Mouse (Mus musculus) large intestine, adult 2 months (tissue): ENCODE data around the gene Tra2b. TPM values are rescaled to one million over a fixed set of nuclear protein-coding genes. Genes with fewer than 3 reads are reported as not detected.
"Not testable (repeated sequence)": the region's sequence is repeated elsewhere in the genome, so short reads cannot be mapped to it uniquely, and the experiment has no call there.

Source experiments
- DNase-seq: peaks from one replicate; pipeline ENCODE4 v3.0.0-alpha.2; 2012; ENCODE audit warnings: low read depth, low spot score
- WGBS: fragments of 180-500 bp; shearing (Covaris S2); methylation state at CpG from one replicate; pipeline ENCODE4 v1.1.7; 2018; 5-methylcytosine and 5-hydroxymethylcytosine counted together
- polyA plus RNA-seq: library from polyadenylated mRNA; depleted of rRNA; stranded (reverse); fragments of >200 nt; gene quantifications from 2 replicates; pipeline ENCODE4 v1.2.3, GENCODE M21; 2012; rRNA removed

Gene Tra2b
- 38.3 and 40.6 TPM in 2 replicates for polyA plus RNA-seq

DNA sequence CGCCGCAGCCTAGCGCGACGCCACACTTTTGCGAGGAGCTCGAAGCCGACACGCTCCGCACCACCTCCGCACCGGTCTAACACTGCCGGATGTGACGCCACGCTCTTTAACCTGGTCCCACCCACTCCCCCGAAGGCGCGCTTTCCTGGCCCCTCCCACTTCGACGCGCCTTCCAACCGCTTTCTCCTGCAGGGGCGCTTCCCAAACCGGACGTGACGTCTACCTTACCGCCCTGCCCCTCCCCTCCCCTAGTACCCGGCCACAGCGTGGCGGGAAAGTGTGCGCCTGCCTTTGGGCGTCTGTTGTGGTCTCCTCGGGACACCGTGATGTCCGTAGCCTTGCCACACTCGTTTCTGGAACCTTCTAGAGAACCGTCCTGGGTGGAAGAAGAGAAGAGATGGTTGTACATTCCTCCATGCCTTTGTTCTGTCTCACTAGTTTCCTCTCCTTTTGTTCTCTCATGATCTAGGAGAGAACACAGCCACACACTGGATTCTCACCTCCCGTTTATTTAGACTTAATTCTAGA is at the start of gene Tra2b:
TSS of gene Tra2b (minus strand) at position 157 of the 528 bp plus-strand sequence.
- under 1% methylated on average over 38 of the region's 38 CpGs for WGBS
- peak; percentile 90 for DNase-seq

DNA sequence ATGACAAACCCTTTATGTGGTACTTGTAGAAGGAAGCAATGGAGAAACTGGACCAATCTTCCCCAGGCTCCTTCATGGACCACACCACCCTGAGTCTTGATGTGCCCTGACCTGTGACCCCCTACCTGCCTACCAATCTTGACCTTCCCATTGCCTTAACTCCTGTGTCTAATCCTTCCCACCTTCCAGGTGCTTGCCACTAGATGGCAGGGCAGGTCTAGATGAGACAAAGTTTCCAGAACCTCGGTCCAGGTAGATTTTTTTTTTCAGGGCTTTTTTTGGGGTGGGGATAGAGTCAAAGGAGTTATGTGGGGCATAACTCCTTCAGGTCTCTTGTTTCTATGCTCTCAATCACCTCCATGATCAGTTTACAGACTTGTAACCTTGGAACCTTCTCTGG is 44.8 kb upstream of the Tra2b start:
- 9% methylated on average over 1 of the region's 1 CpGs for WGBS
- DNase-seq: no peak

DNA sequence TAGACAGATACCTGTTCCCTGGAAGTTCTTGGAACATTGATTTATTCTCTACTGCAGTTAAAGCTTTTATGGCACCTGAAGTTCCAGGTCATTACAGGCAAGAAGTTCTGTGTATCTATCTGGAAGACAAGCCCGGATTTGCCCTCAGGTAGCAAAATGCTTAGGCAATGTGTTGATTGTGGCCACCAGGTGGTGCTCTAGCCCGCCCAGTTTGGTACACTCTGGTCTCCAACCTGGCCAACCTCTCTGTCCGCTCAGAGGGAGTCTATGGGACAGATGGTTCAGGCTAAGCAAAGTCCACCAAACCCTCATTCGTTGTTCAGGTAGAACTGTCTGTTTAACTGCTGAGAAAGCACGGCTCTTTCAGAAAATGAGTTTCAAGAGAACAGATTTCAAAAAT is 36.8 kb upstream of the Tra2b start:
- DNase-seq: peak; percentile 33
- 8% methylated on average over 5 of the region's 5 CpGs for WGBS

DNA sequence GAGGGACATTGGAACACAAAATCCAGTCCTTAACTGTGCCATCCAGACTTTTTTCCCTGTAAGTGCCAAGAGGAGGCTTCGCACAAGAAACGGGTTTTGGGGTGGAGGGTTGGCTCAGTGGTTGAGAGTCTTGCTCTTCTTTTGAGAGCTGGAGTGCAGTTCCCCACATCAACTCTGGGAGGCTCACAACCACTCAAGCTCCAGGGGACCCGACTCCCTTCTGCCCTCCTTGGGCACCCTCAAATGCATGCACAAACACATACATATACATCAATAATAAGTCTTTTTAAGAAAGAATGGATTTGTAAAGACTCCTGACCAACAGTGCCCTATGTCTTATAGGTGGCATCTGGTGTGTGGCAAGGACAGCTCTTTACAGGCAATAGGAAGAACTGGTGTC is 35.6 kb upstream of the Tra2b start:
- WGBS: 61% methylated on average over 3 of the region's 3 CpGs
- no peak for DNase-seq

DNA sequence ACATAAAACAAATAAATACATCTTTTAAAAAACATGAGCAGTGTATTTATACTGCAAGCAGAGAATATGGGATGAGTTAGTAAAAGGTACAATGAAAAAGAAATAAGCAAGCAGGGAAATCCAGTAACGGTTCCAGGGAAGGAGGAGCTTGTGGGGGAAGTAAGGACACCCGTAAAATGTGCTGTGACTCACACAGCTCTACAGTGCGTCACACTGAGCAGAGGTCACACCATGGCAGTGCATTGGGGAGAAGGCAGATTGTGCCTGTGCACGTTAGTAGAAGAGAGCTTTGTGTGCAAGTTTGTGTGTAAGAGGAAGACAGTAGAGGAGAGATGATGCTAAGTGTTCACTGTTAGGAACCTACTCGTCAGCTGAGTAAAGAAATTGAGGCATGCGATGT is 31.1 kb upstream of the Tra2b start:
- DNase-seq: no peak
- WGBS: 35% methylated on average over 6 of the region's 6 CpGs

DNA sequence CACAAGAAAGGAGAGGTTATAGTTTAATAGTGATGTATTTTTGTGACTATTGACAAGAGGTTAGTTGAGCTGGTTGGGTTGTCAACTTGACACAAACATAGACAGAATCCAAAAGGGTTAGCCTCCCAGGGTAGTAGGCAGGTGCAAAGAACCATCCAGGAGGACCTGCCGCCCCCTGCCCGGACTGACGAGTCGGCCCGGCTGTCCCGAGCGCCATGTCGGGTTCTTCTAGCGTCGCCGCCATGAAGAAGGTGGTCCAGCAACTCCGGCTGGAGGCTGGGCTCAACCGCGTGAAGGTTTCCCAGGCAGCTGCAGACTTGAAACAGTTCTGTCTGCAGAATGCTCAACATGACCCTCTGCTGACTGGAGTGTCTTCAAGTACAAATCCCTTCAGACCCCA is 29.0 kb upstream of the Tra2b start:
- WGBS: 97% methylated on average over 14 of the region's 14 CpGs
- DNase-seq: not testable (repeated sequence)

DNA sequence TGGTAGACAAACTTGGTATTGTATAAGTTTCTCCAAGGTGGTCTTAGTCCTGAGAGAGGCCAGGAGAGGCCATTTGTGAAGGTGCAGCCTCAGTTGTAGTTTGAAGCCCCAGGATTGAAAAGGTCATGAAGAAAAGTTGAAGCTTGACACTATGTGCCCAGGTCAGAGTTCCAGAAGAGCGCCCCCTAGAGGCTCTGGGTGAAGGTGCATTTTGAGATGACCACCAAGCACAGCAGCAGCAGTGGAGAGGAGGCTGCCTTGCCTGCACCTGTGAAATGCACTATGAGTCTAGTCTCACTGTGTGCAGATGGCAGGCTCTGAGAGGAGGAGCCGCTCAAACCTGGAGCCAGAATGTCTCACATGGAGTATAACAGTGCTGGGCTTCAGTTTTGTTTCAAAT is 27.8 kb upstream of the Tra2b start:
- DNase-seq: no peak
- WGBS: 54% methylated on average over 2 of the region's 2 CpGs

DNA sequence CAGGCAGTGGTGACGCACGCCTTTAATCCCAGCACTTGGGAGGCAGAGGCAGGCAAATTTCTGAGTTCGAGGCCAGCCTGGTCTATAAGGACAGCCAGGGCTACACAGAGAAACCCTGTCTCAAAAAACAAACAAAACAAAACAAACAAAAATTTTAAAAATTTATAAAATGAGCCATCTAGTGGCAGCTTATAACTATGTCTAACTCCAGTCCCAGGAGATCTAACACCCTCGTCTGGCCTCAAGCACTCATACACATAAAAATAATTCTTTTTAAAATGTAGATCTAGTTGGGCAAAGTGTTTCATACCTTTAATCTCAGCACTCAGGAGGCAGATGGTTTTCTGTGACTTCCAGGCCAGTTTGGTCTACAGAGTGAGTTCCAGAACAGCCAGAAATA is 26.6 kb upstream of the Tra2b start:
- 86% methylated on average over 4 of the region's 4 CpGs for WGBS
- DNase-seq: no peak

DNA sequence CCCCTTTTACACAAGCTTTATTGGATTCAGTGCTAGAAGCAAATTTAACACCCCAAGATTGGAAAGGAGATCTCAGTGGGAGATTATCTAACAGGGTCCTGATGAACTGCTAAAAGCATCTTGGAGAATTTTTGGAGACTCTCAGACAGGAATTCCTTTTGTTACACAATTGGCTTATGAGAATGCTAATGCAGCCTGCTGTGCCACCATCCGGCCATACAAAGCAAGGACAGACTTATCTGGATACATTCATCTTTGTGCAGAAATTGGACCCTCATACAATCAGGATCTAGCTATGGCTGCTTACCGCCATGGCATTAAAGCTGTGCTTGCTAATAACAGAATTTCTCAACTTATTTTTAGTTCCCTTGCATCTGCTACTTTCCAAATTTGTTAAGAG is 23.8 kb upstream of the Tra2b start:
- no peak for DNase-seq

DNA sequence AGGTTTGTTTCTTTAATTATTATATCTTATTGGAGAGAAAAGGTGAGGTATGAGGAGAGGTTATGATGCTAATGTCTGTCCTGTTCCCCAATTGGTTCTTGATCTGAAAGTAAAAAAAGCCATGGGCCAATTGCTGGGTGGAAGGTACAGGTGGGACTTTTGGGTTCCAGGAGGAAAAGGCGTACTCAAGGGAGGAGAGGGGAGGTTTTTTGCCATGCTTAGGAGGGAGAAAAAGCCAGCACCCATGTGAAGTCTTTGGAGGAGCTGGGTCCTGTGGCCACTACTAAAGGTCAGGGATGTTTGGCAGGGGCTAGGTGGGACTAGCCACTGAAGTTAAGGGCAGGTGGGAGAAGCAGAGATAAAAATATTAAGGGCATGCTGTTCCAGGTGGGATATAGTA is 21.2 kb upstream of the Tra2b start:
- no peak for DNase-seq
- WGBS: 82% methylated on average over 1 of the region's 1 CpGs

More for the DNA sequence above, 23.8 kb upstream of the Tra2b start:
- 74% methylated on average over 2 of the region's 2 CpGs for WGBS

DNA sequence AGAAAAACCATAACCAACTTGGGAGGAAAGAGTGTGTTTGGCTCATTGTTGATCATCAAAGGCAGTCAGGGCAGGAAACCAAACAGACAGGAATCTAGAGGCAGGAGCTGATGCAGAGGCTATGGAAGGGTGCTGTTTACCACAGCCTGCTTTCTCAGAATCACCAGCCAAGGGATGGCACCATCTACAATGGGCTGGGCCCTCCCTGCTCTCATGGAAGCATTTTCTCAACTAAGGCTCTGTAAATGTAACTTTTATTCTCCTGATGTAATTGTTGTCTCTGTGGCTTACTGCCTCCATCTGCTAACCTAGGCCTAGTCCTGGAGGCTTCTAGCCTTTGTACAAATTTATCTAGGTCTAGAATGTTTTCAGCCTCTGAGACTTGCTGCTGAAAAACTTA is 10.7 kb upstream of the Tra2b start:
- no peak for DNase-seq

DNA sequence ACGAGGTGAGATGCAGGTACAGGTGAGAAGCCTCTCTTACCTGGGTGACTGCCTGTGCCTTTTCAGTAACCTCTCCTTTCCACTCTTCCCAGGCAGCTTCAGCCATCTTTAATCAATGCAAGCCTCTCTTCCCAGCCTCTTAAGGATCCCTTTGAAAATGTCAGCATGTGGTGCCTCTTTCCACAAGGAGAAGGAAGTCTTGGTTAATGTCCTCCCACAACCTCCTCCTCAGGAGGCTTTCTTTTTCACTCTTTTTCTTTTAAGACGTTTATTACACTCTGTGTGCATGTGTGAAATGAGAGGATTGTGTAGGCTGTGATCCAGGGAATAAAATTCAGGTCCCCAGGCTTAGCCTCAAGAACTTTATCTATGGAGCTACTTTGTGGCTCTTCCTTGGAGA is 9.3 kb upstream of the Tra2b start:
- WGBS: 59% methylated on average over 2 of the region's 2 CpGs
- DNase-seq: no peak

DNA sequence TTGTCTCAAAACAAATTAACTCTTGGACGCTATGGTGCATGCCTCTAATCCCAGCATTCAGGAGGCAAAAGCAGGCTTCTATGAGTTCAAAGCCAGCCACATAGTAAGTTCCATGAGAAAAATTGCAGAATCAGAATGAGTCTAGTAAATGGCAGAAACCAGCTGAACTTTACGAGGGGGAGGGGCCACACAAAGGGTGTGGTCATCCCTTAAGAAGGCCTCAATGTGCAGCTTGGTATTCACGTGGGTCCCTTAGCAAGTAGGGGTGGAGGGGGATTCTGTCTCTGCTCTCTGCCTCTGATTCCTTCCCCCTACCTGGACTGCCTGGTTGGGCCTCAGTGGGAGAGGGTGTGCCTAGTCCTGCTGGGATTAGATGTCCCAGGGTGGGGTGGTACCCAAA is 4.7 kb upstream of the Tra2b start:
- no peak for DNase-seq
- WGBS: 48% methylated on average over 3 of the region's 3 CpGs

DNA sequence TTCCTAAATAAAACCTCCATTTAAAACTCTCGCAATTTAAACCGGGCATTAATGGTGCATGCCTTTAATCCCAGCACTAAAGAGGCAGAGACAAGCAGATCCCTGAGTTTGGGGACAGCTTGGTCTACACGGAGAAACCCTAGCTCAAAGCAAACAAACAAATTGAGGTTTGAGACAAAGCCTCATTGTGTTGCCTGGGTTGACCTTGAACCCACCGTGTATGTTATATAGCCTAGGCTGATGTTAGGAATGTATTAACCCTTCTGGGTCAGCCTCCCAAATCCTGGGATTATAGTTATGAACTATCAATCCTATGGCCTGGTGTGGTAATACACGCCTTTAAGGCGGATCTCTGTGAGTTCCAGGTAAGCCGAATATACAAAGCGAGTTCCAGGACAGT is 579 bp upstream of the Tra2b start:
- no peak for DNase-seq
- WGBS: 18% methylated on average over 8 of the region's 8 CpGs

DNA sequence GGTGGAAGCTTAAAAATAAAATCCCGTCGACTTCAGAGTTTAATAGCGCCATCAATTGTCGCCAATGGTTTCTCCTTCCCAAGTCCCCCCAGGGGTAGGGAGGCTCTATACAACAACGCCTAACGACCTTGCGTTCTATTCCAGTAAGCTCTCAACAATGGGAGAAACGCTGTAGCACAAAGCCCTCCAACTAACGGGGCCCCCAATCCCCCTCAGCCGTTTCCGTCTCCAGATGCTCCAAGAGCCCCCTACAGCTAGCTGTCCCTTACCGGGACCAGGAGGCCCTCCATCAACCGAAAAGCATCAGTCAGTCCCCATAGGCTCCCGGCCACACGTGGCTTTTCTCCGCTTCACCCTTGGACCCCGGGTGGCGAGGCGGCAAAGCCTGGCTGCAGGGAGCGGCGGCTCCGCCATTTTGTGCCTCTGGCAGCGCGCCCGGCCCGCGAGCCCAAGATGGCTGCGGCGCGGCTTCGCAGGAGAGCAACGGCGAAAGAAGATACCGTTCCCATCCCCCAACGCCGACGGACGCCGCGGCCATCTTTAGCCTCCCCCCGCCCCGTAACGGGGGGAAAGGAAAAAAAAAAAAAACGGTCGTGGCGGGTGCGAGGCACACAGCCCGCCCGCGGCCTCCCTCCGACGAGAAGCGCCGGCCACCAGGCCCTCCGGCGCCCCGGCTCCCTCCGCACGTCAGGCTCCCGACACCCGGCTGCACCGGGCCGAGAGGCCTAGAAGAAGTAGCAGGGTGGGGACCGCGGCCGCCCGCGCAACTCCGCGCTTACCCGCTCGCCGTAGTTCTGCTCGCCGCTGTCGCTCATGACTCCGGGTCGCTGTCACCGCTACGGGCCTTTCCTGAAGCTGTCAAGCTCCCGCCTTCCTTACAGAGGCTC is 600 bp downstream of the Tra2b start:
- under 1% methylated on average over 79 of the region's 81 CpGs for WGBS
- no peak for DNase-seq

DNA sequence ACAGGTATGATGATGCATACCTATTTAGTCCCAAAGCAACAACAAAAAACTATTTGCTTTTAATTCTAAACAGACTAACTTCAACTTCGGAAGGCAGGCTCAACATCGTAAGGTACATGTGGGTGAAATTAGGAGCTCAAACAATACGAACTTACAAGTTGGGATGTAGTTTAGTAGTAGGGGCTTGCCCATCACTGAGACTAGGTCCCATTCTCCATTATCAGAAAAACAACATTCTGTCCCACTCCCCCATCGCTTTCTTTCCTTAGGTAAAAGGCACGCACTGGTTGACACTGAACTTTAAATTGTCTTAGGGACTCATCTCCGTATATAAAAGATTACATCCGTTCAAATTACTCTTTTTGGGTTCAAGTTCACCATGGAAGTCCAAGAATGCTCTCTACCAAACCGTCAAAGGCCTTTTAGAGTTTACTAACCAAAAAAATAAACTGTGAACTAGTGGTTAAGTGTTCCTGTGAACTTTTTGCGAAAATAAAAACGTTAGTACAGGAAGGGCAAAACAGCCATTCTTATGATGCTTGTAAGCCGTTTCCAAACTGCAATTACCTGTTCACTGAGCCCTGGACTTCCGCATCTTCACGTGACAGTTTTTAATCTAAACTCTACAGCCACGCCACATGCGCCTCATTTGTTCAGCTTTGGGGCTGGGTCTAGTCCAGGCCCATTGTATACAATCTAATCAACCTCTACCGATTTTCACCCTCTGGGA is 1.4 kb downstream of the Tra2b start:
- DNase-seq: peak; percentile 69
- WGBS: under 1% methylated on average over 16 of the region's 16 CpGs

DNA sequence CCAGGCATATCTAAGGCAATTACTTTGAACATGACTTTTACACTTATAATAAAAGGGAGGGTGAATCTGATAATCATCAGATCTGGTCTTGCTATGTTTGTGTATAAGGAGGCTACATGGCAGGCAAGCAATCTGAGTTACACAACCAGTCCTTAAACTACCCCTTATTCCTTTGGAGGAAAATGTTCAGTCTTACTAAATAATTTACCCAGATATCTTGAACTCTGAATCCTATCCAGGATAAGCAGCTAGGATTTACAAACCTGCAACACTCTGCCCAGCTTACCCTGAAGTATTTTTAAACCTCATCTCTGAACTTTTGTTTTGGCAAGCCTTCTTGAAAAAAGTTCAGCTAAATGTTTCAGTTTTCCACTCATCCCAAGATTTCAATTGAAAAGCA is 2.7 kb downstream of the Tra2b start:
- no peak for DNase-seq

DNA sequence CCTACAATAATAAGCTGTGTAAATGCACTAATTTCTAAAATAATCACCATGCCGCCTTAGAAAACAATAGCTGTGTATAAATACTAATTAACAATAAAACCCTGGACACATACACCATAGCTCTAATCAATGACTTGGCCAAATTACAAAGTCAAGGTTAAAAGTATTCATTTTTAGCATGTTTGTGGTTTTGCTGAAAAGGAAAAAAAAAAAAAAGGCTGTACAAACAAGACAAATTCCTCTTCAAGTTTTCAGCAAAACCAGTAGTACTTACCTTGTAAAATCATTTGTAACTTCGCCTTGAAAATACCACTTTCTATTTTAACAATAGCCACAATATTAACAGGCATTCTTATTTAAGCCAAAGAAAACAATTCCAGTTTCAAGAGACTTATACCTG is 4.2 kb downstream of the Tra2b start:
- DNase-seq: no peak
- WGBS: 49% methylated on average over 2 of the region's 2 CpGs

DNA sequence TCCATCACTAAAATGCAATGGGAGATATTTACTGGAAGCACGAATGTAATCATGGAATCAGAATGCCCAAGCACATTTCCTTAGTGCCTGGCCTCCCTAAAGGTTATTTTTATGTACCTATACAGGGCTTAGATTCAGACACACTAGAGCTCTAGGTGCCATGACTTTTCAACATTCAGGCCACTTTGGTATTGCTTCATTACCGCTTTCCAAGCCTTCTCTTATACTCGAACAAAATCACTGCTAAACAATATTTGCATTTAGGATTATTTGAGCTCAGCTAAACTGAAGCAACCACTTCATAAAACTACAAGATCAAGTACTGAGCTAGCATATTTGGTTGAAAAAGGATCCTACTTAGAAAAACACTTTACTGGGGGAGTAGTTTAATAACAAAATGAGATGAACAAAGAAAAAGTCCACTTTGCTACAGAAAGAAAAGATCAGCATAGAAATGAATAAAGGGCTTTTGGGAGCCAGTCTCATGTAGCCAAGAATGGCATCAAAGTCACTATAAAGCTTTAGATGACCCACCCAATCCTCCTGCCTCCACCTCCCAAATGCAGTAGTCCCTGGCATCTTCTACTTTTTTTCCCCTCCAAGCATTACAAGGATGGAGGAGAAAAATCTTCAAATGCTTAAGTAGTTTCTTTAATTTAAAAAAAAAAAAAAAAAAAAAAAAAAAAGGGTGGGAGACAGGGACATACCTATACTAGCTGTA is 5.2 kb downstream of the Tra2b start:
- WGBS: 10% methylated on average over 3 of the region's 3 CpGs
- DNase-seq: no peak

DNA sequence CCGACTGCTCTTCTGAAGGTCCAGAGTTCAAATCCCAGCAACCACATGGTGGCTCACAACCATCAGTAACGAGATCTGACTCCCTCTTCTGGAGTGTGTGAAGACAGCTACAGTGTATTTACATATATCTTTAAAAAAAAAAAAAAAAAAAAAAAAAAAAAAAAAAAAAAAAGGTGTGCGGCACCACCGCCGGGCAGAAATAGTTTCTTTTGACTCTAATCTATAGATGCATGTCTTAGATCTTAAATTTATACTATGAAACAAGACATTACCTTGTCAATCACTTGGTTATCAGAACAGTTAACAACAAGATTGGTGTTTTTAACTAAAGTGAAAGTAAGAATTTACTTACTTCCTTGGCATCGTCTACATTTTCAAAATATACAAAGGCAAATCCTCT is 13.6 kb downstream of the Tra2b start:
- 66% methylated on average over 6 of the region's 6 CpGs for WGBS
- not testable (repeated sequence) for DNase-seq
